Mouse (Mus musculus) small intestine, adult 2 months (tissue): Measurements from ENCODE around the gene St3gal5.

Experiments used
- CTCF ChIP-seq: fragments of 200-500 bp; IDR thresholded peaks from 2 replicates; pipeline ENCODE4 v1.5.1; 2012; ENCODE audit warnings: low read depth, mild to moderate bottlenecking, control low read depth, inconsistent platforms, low read length, moderate library complexity, mixed read lengths; ENCODE audit not compliant: insufficient replicate concordance, insufficient read length; ENCODE audit errors: extremely low read depth
- POLR2A ChIP-seq: fragments of 200-500 bp; IDR thresholded peaks from 2 replicates; pipeline ENCODE4 v1.6.1; 2012; ENCODE audit warnings: low read depth, mild to moderate bottlenecking, control low read depth, inconsistent platforms, low read length, moderate library complexity

DNA sequence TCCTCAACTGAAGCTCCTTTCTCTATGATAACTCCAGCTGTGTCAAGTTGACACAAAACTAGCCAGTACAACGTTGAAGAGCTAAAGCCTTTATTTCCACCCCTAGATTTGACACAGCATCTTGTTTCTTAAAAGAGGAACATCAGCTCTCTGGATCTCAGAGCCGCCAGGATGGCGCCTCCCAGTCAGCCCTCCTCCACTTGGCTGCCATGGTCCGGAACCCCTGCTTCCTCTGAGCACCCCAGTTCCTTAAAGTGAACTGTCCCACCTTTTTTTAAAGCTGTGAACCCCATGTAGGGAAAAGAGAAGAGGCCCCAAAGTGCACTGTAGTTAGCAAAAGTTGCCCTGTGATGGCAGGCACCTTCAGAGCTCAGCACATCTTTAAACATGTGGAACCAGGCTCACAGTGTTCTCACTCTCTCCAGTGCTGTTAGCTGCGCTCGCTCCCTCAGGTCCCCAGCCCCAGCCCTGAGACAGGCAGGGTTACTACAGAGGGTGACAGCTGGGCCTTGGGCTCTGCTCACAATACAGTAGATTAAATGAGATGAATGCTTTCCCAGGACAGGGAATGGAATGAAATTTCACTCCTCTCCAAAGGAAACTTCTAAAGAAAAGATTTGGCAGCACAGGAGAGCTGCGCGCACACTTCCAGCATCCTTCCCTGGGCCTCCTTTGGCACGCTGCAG is 42.3 kb downstream of the St3gal5 start:
- no peak for TF ChIP-seq POLR2A
- TF ChIP-seq CTCF, result no peak
